19 mouse cellular contexts compared by ENCODE assay signal in genomic region chr19:3966330-3967075, GRCm38 (mm10). TPM values are rescaled to one million over a fixed set of nuclear protein-coding genes. Genes with fewer than 3 reads are reported as not detected.
A peak's percentile ranks its signal among the peaks of the same experiment; 100 is the strongest.
DNase-seq lines count a peak whose midpoint lies in the region; ATAC-seq and TF ChIP-seq lines count a peak whose summit lies in the region.
"Had no signal": no experiment of that assay in that cellular context is flagged by ENCODE, and none has a peak within 500 bp of the region (broad histone marks: within the 10 kb centered on the region; RNA-seq: fewer than 3 reads in every experiment).

No protein-coding gene starts in this region.

- H3K4me2 ChIP-seq in forebrain, embryonic 14.5 days (ENCODE audit: low read length), result no peak overlapping the region
- H3K4me2 ChIP-seq in forebrain, embryonic 12.5 days, result no peak overlapping the region
- H3K4me2 ChIP-seq: kidney, embryonic 15.5 days had no signal

- no peak overlapping the region for H3K4me3 ChIP-seq in forebrain, embryonic 14.5 days (ENCODE audit: low read depth, low read length)
- no peak overlapping the region for H3K4me3 ChIP-seq in forebrain, embryonic 12.5 days (replicated peaks)
- no peak overlapping the region for H3K4me3 ChIP-seq in layer of hippocampus, adult 2 months
- H3K4me3 ChIP-seq in testis, adult 2 months (ENCODE audit: control insufficient read depth, low read depth, low read length), result peak overlapping the region; percentile 46; the same call in 1 of the 2 replicates
- H3K4me3 ChIP-seq: erythroblast, embryonic 14.5 days; kidney, embryonic 15.5 days; myocyte had no signal

- 68% methylated on average over 11 of the region's 11 CpGs for WGBS in forebrain, embryonic 14.5 days
- 65% methylated on average over 11 of the region's 11 CpGs for WGBS in forebrain, embryonic 12.5 days

- no peak overlapping the region for H3K27ac ChIP-seq in forebrain, embryonic 14.5 days (ENCODE audit: low read depth, low read length)
- H3K27ac ChIP-seq in forebrain, embryonic 12.5 days, result no peak overlapping the region
- H3K27ac ChIP-seq in layer of hippocampus, adult 2 months, result no peak overlapping the region
- no peak overlapping the region for H3K27ac ChIP-seq in testis, adult 2 months (ENCODE audit: control insufficient read depth, insufficient read depth, low read depth, low read length)
- H3K27ac ChIP-seq: kidney, embryonic 15.5 days had no signal

- no peak overlapping the region for H3K9ac ChIP-seq in forebrain, embryonic 14.5 days (ENCODE audit: low read length)
- no peak overlapping the region for H3K9ac ChIP-seq in forebrain, embryonic 12.5 days
- H3K9ac ChIP-seq: kidney, embryonic 15.5 days had no signal

- H3K36me3 ChIP-seq in forebrain, embryonic 14.5 days (ENCODE audit: control insufficient read depth, insufficient read depth, low read length), result no peaks in the 10 kb centered on the region
- no peaks in the 10 kb centered on the region for H3K36me3 ChIP-seq in forebrain, embryonic 12.5 days (replicated peaks)
- no peaks in the 10 kb centered on the region for H3K36me3 ChIP-seq in testis, adult 2 months (ENCODE audit: control insufficient read depth, insufficient read depth, low read length)
- H3K36me3 ChIP-seq: kidney, embryonic 15.5 days had no signal

- H3K9me3 ChIP-seq in forebrain, embryonic 14.5 days (replicated peaks; ENCODE audit: control insufficient read depth, low read length), result no peaks in the 10 kb centered on the region
- H3K9me3 ChIP-seq in forebrain, embryonic 12.5 days, result no peaks in the 10 kb centered on the region
- H3K9me3 ChIP-seq: kidney, embryonic 15.5 days had no signal

- H3K27me3 ChIP-seq in forebrain, embryonic 14.5 days (replicated peaks; ENCODE audit: control insufficient read depth, insufficient read depth, low read length), result no peaks in the 10 kb centered on the region
- H3K27me3 ChIP-seq in forebrain, embryonic 12.5 days, result no peaks in the 10 kb centered on the region
- no peaks in the 10 kb centered on the region for H3K27me3 ChIP-seq in testis, adult 2 months (ENCODE audit: control insufficient read depth, insufficient read depth, low read length)
- H3K27me3 ChIP-seq: kidney, embryonic 15.5 days had no signal

- H3K4me1 ChIP-seq in forebrain, embryonic 14.5 days (ENCODE audit: control insufficient read depth, insufficient read depth, low read length), result no peaks in the 10 kb centered on the region
- no peaks in the 10 kb centered on the region for H3K4me1 ChIP-seq in forebrain, embryonic 12.5 days
- no peaks in the 10 kb centered on the region for H3K4me1 ChIP-seq in testis, adult 2 months (ENCODE audit: control insufficient read depth, insufficient read depth, low read length)

- peak; percentile 15 for DNase-seq in forebrain, embryonic 14.5 days (ENCODE audit: low spot score)
- DNase-seq in layer of hippocampus, adult 2 months (ENCODE audit: low spot score in 2 of 2), result no peak
- DNase-seq in layer of hippocampus, postnatal 36 days, result no peak
- no peak for DNase-seq in testis, postnatal 14 days (ENCODE audit: low spot score)
- DNase-seq in telencephalon, adult 2 months (ENCODE audit: low read depth, low spot score), result peak; percentile 46
- no peak for DNase-seq in gastrocnemius, postnatal 25 days
- DNase-seq: adrenal gland, adult 2 months; cerebellum, adult 2 months had no signal

- ATAC-seq in forebrain, embryonic 14.5 days, result no peak
- ATAC-seq in forebrain, embryonic 12.5 days (ENCODE audit: low FRiP score), result no peak
- ATAC-seq: Patski had no signal

- TF ChIP-seq POLR2A in testis, adult 2 months (IDR thresholded peaks at IDR 0.05; ENCODE audit: control insufficient read depth, low read depth, low read length), result no peak

- peak; percentile 59 for TF ChIP-seq CTCF in layer of hippocampus, adult 2 months (conservative IDR thresholded peaks at IDR 0.05)
- TF ChIP-seq CTCF in testis, adult 2 months (IDR thresholded peaks at IDR 0.05; ENCODE audit: control insufficient read depth, insufficient read depth, insufficient replicate concordance, low read depth, low read length), result no peak

RNA-seq across cellular contexts. Expression of gene Aldh3b2, which starts 5.6 kb away (rescaled TPM):
- polyA plus RNA-seq in forebrain, embryonic 14.5 days (2014; fragmentation: Nextera tagmentation; extraction: Ambion mirVana), result 0.36 and 0.42 TPM in 2 replicates
- 0.26 and 0.70 TPM in 2 replicates for polyA plus RNA-seq in forebrain, embryonic 12.5 days (2016; fragmentation: Nextera tagmentation; extraction: Ambion mirVana)
- under 1 TPM; 0.64 to 0.90 TPM for total RNA-seq in layer of hippocampus, adult 2 months (2021)
- total RNA-seq in layer of hippocampus, postnatal 36 days (2021), result under 1 TPM; 0.72 to 0.86 TPM
- 48.5 and 48.6 TPM in 2 replicates for polyA plus RNA-seq in testis, adult 2 months (2012; rRNA removed)
- 1 to 10 TPM in 1 of 2 experiments, not detected in 1; 1.0 TPM for total RNA-seq in gastrocnemius, postnatal 25 days (2021)
- total RNA-seq: neutrophil, adult 5-6 weeks had no signal

RNA-seq across cellular contexts. Expression of gene Aldh3b3, which starts 8.1 kb away (rescaled TPM):
- polyA plus RNA-seq in forebrain, embryonic 14.5 days (2014; fragmentation: Nextera tagmentation; extraction: Ambion mirVana), result not detected in 2 replicates
- not detected in 2 replicates for polyA plus RNA-seq in forebrain, embryonic 12.5 days (2016; fragmentation: Nextera tagmentation; extraction: Ambion mirVana)
- total RNA-seq in layer of hippocampus, adult 2 months (2021), result not detected
- not detected for total RNA-seq in layer of hippocampus, postnatal 36 days (2021)
- polyA plus RNA-seq in testis, adult 2 months (2012; rRNA removed), result 2.9 and 3.2 TPM in 2 replicates
- not detected for total RNA-seq in gastrocnemius, postnatal 25 days (2021)
- total RNA-seq: layer of hippocampus, adult 18-20 months; neutrophil, adult 5-6 weeks had no signal
- polyA plus RNA-seq: erythroblast, embryonic 14.5 days; kidney, embryonic 15.5 days had no signal

RNA-seq across cellular contexts. Expression of gene Acy3, which starts 19.9 kb away (rescaled TPM):
- polyA plus RNA-seq in forebrain, embryonic 14.5 days (2014; fragmentation: Nextera tagmentation; extraction: Ambion mirVana), result 1.8 and 2.3 TPM in 2 replicates
- polyA plus RNA-seq in forebrain, embryonic 12.5 days (2016; fragmentation: Nextera tagmentation; extraction: Ambion mirVana), result 0.58 and 1.4 TPM in 2 replicates
- 1 to 10 TPM; 2.3 to 2.7 TPM for total RNA-seq in layer of hippocampus, adult 2 months (2021)
- 1 to 10 TPM; 1.4 TPM for total RNA-seq in layer of hippocampus, postnatal 36 days (2021)
- 14.7 and 14.9 TPM in 2 replicates for polyA plus RNA-seq in testis, adult 2 months (2012; rRNA removed)
- total RNA-seq in gastrocnemius, postnatal 25 days (2021), result 1 to 10 TPM; 1.7 to 2.7 TPM
- total RNA-seq: neutrophil, adult 5-6 weeks had no signal
- polyA plus RNA-seq: erythroblast, embryonic 14.5 days had no signal

RNA-seq across cellular contexts. Expression of gene Tbx10, which starts 26.0 kb away (rescaled TPM):
- polyA plus RNA-seq in forebrain, embryonic 14.5 days (2014; fragmentation: Nextera tagmentation; extraction: Ambion mirVana), result not detected in 2 replicates
- polyA plus RNA-seq in forebrain, embryonic 12.5 days (2016; fragmentation: Nextera tagmentation; extraction: Ambion mirVana), result not detected in 2 replicates
- not detected for total RNA-seq in layer of hippocampus, adult 2 months (2021)
- not detected for total RNA-seq in layer of hippocampus, postnatal 36 days (2021)
- polyA plus RNA-seq in testis, adult 2 months (2012; rRNA removed), result 0.41 and 0.56 TPM in 2 replicates
- not detected for total RNA-seq in gastrocnemius, postnatal 25 days (2021)
- total RNA-seq: adrenal gland, adult 2 months; heart, adult 8-10 months; heart, postnatal 25 days; layer of hippocampus, adult 18-20 months; neutrophil, adult 5-6 weeks had no signal
- polyA plus RNA-seq: adrenal gland, adult 2 months; erythroblast, embryonic 14.5 days; spleen, adult 2 months had no signal

RNA-seq across cellular contexts. Expression of gene Unc93b1, which starts 31.5 kb away (rescaled TPM):
- polyA plus RNA-seq in forebrain, embryonic 14.5 days (2014; fragmentation: Nextera tagmentation; extraction: Ambion mirVana), result 7.5 and 9.4 TPM in 2 replicates
- polyA plus RNA-seq in forebrain, embryonic 12.5 days (2016; fragmentation: Nextera tagmentation; extraction: Ambion mirVana), result 4.8 TPM in 2 replicates
- 10 to 100 TPM; 11.4 to 16.1 TPM for total RNA-seq in layer of hippocampus, adult 2 months (2021)
- total RNA-seq in layer of hippocampus, postnatal 36 days (2021), result 10 to 100 TPM; 14.2 to 14.5 TPM
- polyA plus RNA-seq in testis, adult 2 months (2012; rRNA removed), result 6.6 and 8.0 TPM in 2 replicates
- total RNA-seq in gastrocnemius, postnatal 25 days (2021), result 10 to 100 TPM in 1 of 2 experiments, 1 to 10 TPM in 1; 8.4 to 10.2 TPM
- polyA plus RNA-seq: Patski had no signal

Comparison
In these comparisons a context has a peak if more than half of its experiments do, and no peak if none do; other contexts are left out.
1. DNase-seq: peak in forebrain, embryonic 14.5 days (single experiment) and telencephalon, adult 2 months (single experiment); none in layer of hippocampus, adult 2 months (0 of 2), layer of hippocampus, postnatal 36 days (0 of 2), testis, postnatal 14 days (single experiment) and gastrocnemius, postnatal 25 days (single experiment).